Mouse (Mus musculus) neural tube, embryonic 12.5 days (tissue): ENCODE data around the gene Rgs6. TPM values are rescaled to one million over a fixed set of nuclear protein-coding genes. Genes with fewer than 3 reads are reported as not detected.

ENCODE experiments used
- ATAC-seq: fragments of 200-750 bp; cut with Nextera tagmentation; 2 replicates; pipeline ENCODE4 v1.8.0; 2017; ENCODE audit warnings: low read depth, mild to moderate bottlenecking, moderate TSS enrichment, moderate library complexity; ENCODE audit not compliant: low FRiP score
- H3K27ac ChIP-seq: fragments of 300-500 bp; sonication (generic); 2 replicates; pipeline ENCODE4 v1.5.1; 2016
- H3K27me3 ChIP-seq: fragments of 300-500 bp; sonication (generic); replicated peaks from 2 replicates; pipeline ENCODE4 v1.6.1; 2016; ENCODE audit warnings: mild to moderate bottlenecking
- H3K36me3 ChIP-seq: fragments of 300-500 bp; sonication (generic); 2 replicates; pipeline ENCODE4 v1.6.1; 2016; ENCODE audit warnings: mild to moderate bottlenecking
- H3K4me1 ChIP-seq: fragments of 300-500 bp; sonication (generic); 2 replicates; pipeline ENCODE4 v1.6.1; 2016
- H3K4me2 ChIP-seq: fragments of 300-500 bp; sonication (generic); replicated peaks from 2 replicates; pipeline ENCODE4 v1.6.1; 2016; ENCODE audit warnings: mild to moderate bottlenecking
- H3K4me3 ChIP-seq: fragments of 300-500 bp; sonication (generic); 2 replicates; pipeline ENCODE4 v1.5.1; 2016
- H3K9ac ChIP-seq: fragments of 300-500 bp; sonication (generic); 2 replicates; pipeline ENCODE4 v1.6.1; 2016; ENCODE audit warnings: mild to moderate bottlenecking
- H3K9me3 ChIP-seq: fragments of 300-500 bp; sonication (generic); 2 replicates; pipeline ENCODE4 v1.6.1; 2016; ENCODE audit warnings: mild to moderate bottlenecking
- WGBS: fragments of 180-500 bp; shearing (Covaris S2); methylation state at CpG from one replicate; pipeline ENCODE4 v1.1.7; 2016; 5-methylcytosine and 5-hydroxymethylcytosine counted together
- polyA plus RNA-seq: library from polyadenylated mRNA; unstranded; fragments of >200 nt; fragmentation: Nextera tagmentation; extraction: Ambion mirVana; gene quantifications from 2 replicates; pipeline ENCODE4 v1.2.1, GENCODE M21; 2016

The Rgs6 gene
- polyA plus RNA-seq, 1 experiment from 2014 or later, result 0.75 TPM

DNA sequence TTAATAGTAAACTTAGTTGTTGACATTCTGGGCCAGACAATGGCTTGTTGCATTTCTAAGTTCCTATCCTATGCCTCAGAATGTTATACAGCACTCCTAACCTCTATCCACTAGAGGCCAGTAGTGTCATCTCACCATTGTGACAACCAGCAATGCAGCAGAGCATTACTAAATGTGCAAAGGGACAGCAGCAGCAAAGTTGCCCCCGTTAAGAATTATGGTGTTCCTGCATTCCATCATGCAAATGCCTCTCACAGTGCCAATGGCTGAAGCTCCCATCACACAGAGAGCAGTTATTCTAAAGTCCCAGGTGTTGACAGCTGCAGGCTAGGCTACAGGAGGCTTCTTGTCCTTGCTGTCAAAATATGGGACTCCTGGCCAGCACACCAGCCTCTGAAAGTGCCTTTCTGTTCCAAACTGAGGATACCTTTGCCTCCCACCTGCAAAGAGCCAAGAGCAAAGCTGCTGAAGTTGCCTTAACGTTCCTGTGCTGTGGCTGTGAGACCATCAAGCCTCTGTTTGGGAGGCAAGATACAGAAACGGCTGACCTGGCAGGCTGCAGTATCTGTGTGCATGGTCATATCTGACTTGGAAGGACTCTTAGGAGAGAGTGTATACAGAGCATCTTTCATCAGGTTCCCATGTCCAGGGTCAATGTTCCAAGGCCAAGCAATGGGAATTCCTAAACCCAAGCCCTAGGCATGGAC is 484.2 kb downstream of the Rgs6 start:
- H3K4me2 ChIP-seq, result no peak overlapping the region
- ATAC-seq, result no peak
- H3K27ac ChIP-seq, result no peak overlapping the region
- H3K9me3 ChIP-seq, result no peaks in the 10 kb centered on the region
- H3K4me3 ChIP-seq, result no peak overlapping the region
- no peak overlapping the region for H3K9ac ChIP-seq
- 44% methylated on average over 3 of the region's 3 CpGs for WGBS
- H3K27me3 ChIP-seq, result no peaks in the 10 kb centered on the region
- no peaks in the 10 kb centered on the region for H3K36me3 ChIP-seq
- H3K4me1 ChIP-seq, result peaks cover 16% of the 10 kb centered on the region

- H3K4me3 ChIP-seq, result no peak overlapping the region
- no peak overlapping the region for H3K9ac ChIP-seq
- H3K4me2 ChIP-seq, result 0 out of 2 replicates have a peak overlapping the region, but pooled peaks have one; percentile 3
- H3K27me3 ChIP-seq, result no peaks in the 10 kb centered on the region
- peak; percentile 87 for ATAC-seq
- H3K36me3 ChIP-seq, result no peaks in the 10 kb centered on the region
- peak overlapping the region; percentile 15; the same call in 1 of the 2 replicates for H3K27ac ChIP-seq
- 35% methylated on average over 13 of the region's 13 CpGs for WGBS
- H3K4me1 ChIP-seq, result peaks cover 16% of the 10 kb centered on the region
- no peaks in the 10 kb centered on the region for H3K9me3 ChIP-seq
Measured at GRCm38 (mm10) chr12:83072951-83073878, 485.1 kb downstream of the Rgs6 start.

DNA sequence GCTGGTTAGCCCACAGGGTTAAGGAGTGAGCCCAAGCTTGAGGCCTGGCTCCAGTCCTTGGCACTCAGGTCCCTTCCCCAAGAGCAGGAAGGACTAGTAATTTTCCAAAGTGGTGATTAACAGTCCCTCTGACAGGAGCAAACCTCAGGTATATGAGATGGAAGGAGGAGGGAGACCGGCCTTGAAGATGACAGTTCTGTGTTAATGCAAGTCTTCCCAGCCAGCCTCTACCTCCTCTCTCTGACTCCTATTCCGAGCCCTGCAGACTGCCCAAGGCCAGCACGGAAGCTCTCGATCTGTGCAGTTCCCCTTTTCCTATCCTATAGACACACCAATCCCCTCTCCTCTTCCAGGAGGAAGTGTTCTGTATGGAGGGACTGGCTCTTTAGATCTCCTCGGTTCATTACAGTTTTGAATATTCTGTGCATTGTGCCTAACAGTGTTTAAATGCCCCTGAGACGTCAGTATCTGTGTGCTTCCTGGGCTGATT is 485.8 kb downstream of the Rgs6 start:
- ATAC-seq, result no peak
- H3K27ac ChIP-seq, result no peak overlapping the region
- no peak overlapping the region for H3K9ac ChIP-seq
- no peak overlapping the region for H3K4me2 ChIP-seq
- no peaks in the 10 kb centered on the region for H3K9me3 ChIP-seq
- H3K27me3 ChIP-seq, result no peaks in the 10 kb centered on the region
- H3K36me3 ChIP-seq, result no peaks in the 10 kb centered on the region
- peaks cover 16% of the 10 kb centered on the region for H3K4me1 ChIP-seq
- no peak overlapping the region for H3K4me3 ChIP-seq
- 83% methylated on average over 6 of the region's 6 CpGs for WGBS

GRCm38 (mm10) chr12:83076179-83076578 is 488.1 kb downstream of the Rgs6 start:
- H3K9ac ChIP-seq, result no peak overlapping the region
- H3K4me1 ChIP-seq, result peaks cover 16% of the 10 kb centered on the region
- no peak overlapping the region for H3K4me2 ChIP-seq
- H3K4me3 ChIP-seq, result no peak overlapping the region
- H3K9me3 ChIP-seq, result no peaks in the 10 kb centered on the region
- H3K36me3 ChIP-seq, result no peaks in the 10 kb centered on the region
- no peaks in the 10 kb centered on the region for H3K27me3 ChIP-seq
- H3K27ac ChIP-seq, result no peak overlapping the region
- ATAC-seq, result no peak
- 97% methylated on average over 3 of the region's 3 CpGs for WGBS

GRCm38 (mm10) chr12:83077486-83077885 is 489.4 kb downstream of the Rgs6 start:
- no peak for ATAC-seq
- H3K4me1 ChIP-seq, result peaks cover 12% of the 10 kb centered on the region
- no peak overlapping the region for H3K9ac ChIP-seq
- H3K4me2 ChIP-seq, result no peak overlapping the region
- no peak overlapping the region for H3K27ac ChIP-seq
- 76% methylated on average over 2 of the region's 2 CpGs for WGBS
- H3K36me3 ChIP-seq, result no peaks in the 10 kb centered on the region
- H3K4me3 ChIP-seq, result no peak overlapping the region
- H3K9me3 ChIP-seq, result no peaks in the 10 kb centered on the region
- H3K27me3 ChIP-seq, result no peaks in the 10 kb centered on the region

DNA sequence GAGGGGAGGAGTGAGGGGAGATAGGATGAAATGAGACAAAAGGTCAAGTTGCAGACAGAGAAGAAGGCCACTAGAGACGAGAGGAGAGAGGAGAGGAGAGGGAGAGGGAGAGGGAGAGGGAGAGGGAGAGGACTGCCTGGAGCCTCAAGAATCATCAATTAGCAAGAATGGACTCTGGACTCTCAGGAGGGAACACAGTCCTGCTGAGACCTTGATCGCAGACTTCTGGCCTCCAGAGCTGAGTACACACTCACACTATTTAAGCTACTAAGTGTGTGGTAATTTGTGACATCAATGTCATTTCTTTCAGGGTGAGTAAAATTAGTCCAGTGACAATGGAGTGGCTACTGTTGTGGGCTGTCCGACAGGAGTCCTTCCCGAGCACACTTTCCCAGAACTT is 495.3 kb downstream of the Rgs6 start:
- Histone ChIP-seq H3K4me3 (no peak overlapping the region), H3K4me2 (no peak overlapping the region)

DNA sequence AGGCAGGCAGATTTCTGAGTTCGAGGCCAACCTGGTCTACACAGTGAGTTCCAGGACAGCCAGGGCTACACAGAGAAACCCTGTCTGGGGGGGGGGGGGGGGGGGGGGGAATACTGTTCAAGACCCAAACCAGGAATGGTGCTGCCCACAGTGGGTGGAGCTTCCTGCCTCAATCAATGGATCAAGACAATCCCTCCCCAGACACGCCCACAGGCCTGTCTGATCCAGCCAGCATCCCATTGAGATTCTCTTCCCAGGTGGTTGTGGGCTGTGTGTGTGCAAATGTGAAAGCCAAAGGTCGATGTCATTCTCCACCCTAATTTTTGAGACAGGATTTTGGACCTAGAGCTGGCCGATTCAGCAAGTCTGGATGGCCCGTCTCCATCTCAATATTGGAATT is 496.5 kb downstream of the Rgs6 start:
- Histone ChIP-seq H3K4me3 (no peak overlapping the region), H3K9me3 (no peaks in the 10 kb centered on the region), H3K9ac (no peak overlapping the region), H3K27me3 (no peaks in the 10 kb centered on the region), H3K36me3 (no peaks in the 10 kb centered on the region), H3K4me2 (no peak overlapping the region), H3K27ac (no peak overlapping the region), H3K4me1 (no peaks in the 10 kb centered on the region; the same call in 1 of the 2 replicates)
- WGBS, result 92% methylated on average over 5 of the region's 5 CpGs
- ATAC-seq, result no peak

More for the DNA sequence above, 495.3 kb downstream of the Rgs6 start:
- Histone ChIP-seq H3K27ac (no peak overlapping the region), H3K27me3 (no peaks in the 10 kb centered on the region), H3K9me3 (no peaks in the 10 kb centered on the region), H3K4me1 (no peaks in the 10 kb centered on the region; the same call in 1 of the 2 replicates), H3K36me3 (no peaks in the 10 kb centered on the region), H3K9ac (no peak overlapping the region)
- WGBS, result 83% methylated on average over 3 of the region's 4 CpGs
- ATAC-seq, result no peak

GRCm38 (mm10) chr12:83087010-83087409 is 498.9 kb downstream of the Rgs6 start:
- Histone ChIP-seq H3K4me2 (no peak overlapping the region), H3K36me3 (no peaks in the 10 kb centered on the region), H3K27ac (no peak overlapping the region), H3K9ac (no peak overlapping the region), H3K27me3 (no peaks in the 10 kb centered on the region), H3K4me1 (no peaks in the 10 kb centered on the region; the same call in 1 of the 2 replicates), H3K9me3 (no peaks in the 10 kb centered on the region), H3K4me3 (no peak overlapping the region)
- ATAC-seq, result no peak
- WGBS, result 81% methylated on average over 4 of the region's 4 CpGs

DNA sequence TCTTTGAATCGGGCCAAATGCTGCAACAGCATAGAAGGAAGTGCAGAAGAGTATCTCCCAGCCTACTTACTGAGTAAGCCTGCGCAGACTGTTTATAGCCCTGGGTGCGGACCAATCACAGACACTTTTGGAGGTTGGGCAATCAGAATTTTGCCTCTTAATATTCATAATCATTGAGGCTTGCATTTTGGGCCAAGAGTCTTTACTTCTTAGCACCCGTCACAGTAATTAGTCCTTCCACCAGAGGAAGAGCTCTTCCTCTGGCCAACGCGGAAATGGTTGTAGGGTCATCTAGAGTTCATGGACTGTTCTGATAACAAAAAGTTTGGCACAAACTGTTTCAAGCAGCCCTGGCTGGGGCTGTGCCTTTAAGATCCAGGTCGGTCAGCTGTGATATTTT is 499.5 kb downstream of the Rgs6 start:
- H3K4me2 ChIP-seq, result no peak overlapping the region
- WGBS, result 73% methylated on average over 7 of the region's 7 CpGs
- no peaks in the 10 kb centered on the region; the same call in 1 of the 2 replicates for H3K4me1 ChIP-seq
- no peaks in the 10 kb centered on the region for H3K9me3 ChIP-seq
- no peak overlapping the region for H3K27ac ChIP-seq
- H3K27me3 ChIP-seq, result no peaks in the 10 kb centered on the region
- H3K9ac ChIP-seq, result no peak overlapping the region
- ATAC-seq, result no peak
- H3K36me3 ChIP-seq, result no peaks in the 10 kb centered on the region
- no peak overlapping the region for H3K4me3 ChIP-seq

DNA sequence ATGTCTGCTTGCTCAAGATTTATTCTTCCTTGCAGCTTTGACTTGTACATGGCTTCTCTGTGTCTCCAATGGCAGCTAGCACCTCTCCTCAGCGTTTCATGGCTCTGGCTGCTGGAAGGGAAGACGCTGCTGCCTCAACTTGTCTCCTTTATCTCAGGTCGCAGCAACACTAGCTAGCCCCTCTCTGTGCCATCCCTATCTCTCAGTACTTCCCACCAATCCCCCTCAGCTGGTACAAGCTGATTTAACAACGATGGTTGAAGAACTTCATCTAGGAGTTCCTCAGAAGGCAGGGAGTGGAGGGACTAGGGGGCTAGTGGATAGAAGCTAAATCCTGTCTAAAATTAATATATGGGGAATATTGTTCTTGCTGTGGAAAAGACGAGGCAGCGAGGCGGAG is 503.9 kb downstream of the Rgs6 start:
- no peaks in the 10 kb centered on the region; the same call in 1 of the 2 replicates for H3K4me1 ChIP-seq
- H3K9me3 ChIP-seq, result no peaks in the 10 kb centered on the region
- WGBS, result 90% methylated on average over 7 of the region's 7 CpGs
- no peak for ATAC-seq
- H3K36me3 ChIP-seq, result no peaks in the 10 kb centered on the region
- no peak overlapping the region for H3K9ac ChIP-seq
- H3K27me3 ChIP-seq, result no peaks in the 10 kb centered on the region
- H3K27ac ChIP-seq, result no peak overlapping the region
- no peak overlapping the region for H3K4me2 ChIP-seq
- H3K4me3 ChIP-seq, result no peak overlapping the region

DNA sequence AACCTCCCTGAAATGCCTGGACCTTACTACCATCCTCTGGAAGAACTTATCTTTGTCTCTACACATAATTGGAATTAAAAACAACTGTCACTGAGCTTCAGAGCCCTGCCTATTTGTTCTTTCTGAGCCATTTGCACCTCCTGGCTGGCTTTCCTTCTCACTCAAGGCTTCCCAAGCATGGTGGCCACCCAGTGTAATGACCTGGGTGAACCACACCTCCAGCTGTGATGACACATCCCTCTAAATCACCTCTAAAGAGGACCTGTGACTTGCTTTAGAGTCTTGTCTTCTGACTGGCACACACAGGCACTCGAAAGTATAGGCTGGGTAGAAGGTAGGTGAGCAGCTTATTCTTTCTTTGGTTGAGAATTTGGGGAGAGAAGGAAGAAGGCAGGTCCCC is 509.7 kb downstream of the Rgs6 start:
- no peak for ATAC-seq
- Histone ChIP-seq H3K4me1 (no peaks in the 10 kb centered on the region; the same call in 1 of the 2 replicates), H3K9ac (no peak overlapping the region), H3K27ac (no peak overlapping the region), H3K4me3 (no peak overlapping the region), H3K36me3 (no peaks in the 10 kb centered on the region), H3K9me3 (no peaks in the 10 kb centered on the region), H3K4me2 (no peak overlapping the region), H3K27me3 (no peaks in the 10 kb centered on the region)
- 72% methylated on average over 1 of the region's 1 CpGs for WGBS

GRCm38 (mm10) chr12:83098646-83099371 is 510.7 kb downstream of the Rgs6 start:
- 47% methylated on average over 10 of the region's 10 CpGs for WGBS

More at GRCm38 (mm10) chr12:83098646-83099371, 510.7 kb downstream of the Rgs6 start:
- Histone ChIP-seq H3K27ac (no peak overlapping the region), H3K36me3 (no peaks in the 10 kb centered on the region), H3K9me3 (no peaks in the 10 kb centered on the region), H3K4me2 (no peak overlapping the region), H3K9ac (no peak overlapping the region), H3K4me1 (no peaks in the 10 kb centered on the region; the same call in 1 of the 2 replicates), H3K27me3 (no peaks in the 10 kb centered on the region), H3K4me3 (no peak overlapping the region)
- no peak for ATAC-seq
